Comparison of ENCODE assay signal across 7 mouse cellular contexts in the genomic region with DNA sequence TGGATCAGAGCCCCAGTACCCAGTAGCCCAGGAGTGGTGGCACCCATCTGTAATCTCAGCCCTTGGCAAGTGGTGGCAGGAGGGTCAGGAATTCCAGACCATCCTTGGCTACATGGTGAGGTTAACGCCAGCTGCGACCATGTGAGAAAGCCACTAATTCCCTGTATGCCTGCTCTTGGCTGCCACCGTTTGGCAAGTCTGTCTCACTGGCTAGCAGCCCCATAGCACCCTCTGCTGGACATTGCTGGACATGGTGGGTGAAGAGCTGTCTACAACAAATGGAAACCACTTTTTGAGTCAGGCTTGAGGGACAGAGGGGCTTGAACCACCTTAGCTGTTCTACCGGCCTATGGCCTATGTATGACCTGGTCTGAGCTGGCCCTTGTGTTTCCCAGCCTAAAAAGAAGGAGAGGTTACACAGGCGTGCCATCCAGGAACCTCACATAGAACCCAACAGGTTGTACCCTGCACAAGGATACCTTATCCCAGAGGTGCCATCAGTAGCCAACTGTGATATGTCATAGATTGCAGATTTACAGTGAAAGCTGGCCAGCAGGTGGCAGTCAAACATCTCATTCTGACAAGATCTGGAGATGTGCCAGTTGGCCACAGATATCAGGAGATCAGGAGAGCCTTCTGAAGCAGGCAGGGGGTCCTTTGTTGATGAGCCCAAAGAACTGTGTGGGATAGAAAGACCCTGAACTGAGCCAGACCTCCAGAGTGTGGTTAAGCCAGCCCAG. TPM values are rescaled to one million over a fixed set of nuclear protein-coding genes. Genes with fewer than 3 reads are reported as not detected.
DNase-seq lines count a peak whose midpoint lies in the region; ATAC-seq and TF ChIP-seq lines count a peak whose summit lies in the region.

No protein-coding gene starts in this region.

- TF ChIP-seq POLR2A in small intestine, adult 2 months (IDR thresholded peaks at IDR 0.05; ENCODE audit: low read depth, low read length), result no peak

- H3K9ac ChIP-seq in midbrain, embryonic 14.5 days (replicated peaks; ENCODE audit: low read length), result no peak overlapping the region

- H3K4me1 ChIP-seq in limb, embryonic 10.5 days, result peaks cover 10% of the 10 kb centered on the region; the same call in 1 of the 2 replicates
- no peaks in the 10 kb centered on the region for H3K4me1 ChIP-seq in midbrain, embryonic 14.5 days (ENCODE audit: control insufficient read depth, insufficient read depth, low read length)
- peaks cover 3% of the 10 kb centered on the region for H3K4me1 ChIP-seq in small intestine, adult 2 months (ENCODE audit: control insufficient read depth, insufficient read depth, insufficient read length, low read length)

- no peaks in the 10 kb centered on the region for H3K36me3 ChIP-seq in limb, embryonic 10.5 days
- no peaks in the 10 kb centered on the region for H3K36me3 ChIP-seq in midbrain, embryonic 14.5 days (ENCODE audit: control insufficient read depth, insufficient read depth, low read length)
- no peaks in the 10 kb centered on the region for H3K36me3 ChIP-seq in small intestine, adult 2 months (ENCODE audit: control insufficient read depth, insufficient read depth, low read length)

- peak; percentile 93 for DNase-seq in adrenal gland, adult 18-20 months (ENCODE audit: low spot score in 2 of 2)
- peak; percentile 89 to 90 for DNase-seq in gastrocnemius, adult 8-10 months (ENCODE audit: low spot score in 2 of 2)
- peak; percentile 95 for DNase-seq in kidney, adult 18-20 months
- peak; percentile 93 for DNase-seq in limb, embryonic 10.5 days (ENCODE audit: low spot score)
- DNase-seq in midbrain, embryonic 14.5 days, result peak; percentile 95

- H3K27ac ChIP-seq in limb, embryonic 10.5 days, result no peak overlapping the region
- 0 out of 2 replicates have a peak overlapping the region, but pooled peaks have one; percentile 8 for H3K27ac ChIP-seq in midbrain, embryonic 14.5 days (replicated peaks; ENCODE audit: low read depth, low read length)
- H3K27ac ChIP-seq in small intestine, adult 2 months (ENCODE audit: insufficient read depth, low read depth, low read length), result no peak overlapping the region

- peak; percentile 94 for ATAC-seq in common myeloid progenitor, adult 5-6 weeks (replicated peaks; ENCODE audit: low read depth, poor library complexity, severe bottlenecking)
- ATAC-seq in midbrain, embryonic 14.5 days (ENCODE audit: low FRiP score, low TSS enrichment), result peak; percentile 69; the same call in 1 of the 2 replicates

- peak; percentile 99 for TF ChIP-seq CTCF in small intestine, adult 2 months (IDR thresholded peaks at IDR 0.05; ENCODE audit: extremely low read depth, insufficient read length, insufficient replicate concordance, low read depth, low read length)

- H3K27me3 ChIP-seq in limb, embryonic 10.5 days (ENCODE audit: low read depth, poor library complexity, severe bottlenecking), result peaks cover 27% of the 10 kb centered on the region
- no peaks in the 10 kb centered on the region for H3K27me3 ChIP-seq in midbrain, embryonic 14.5 days (ENCODE audit: control insufficient read depth, insufficient read depth, low read length)
- H3K27me3 ChIP-seq in small intestine, adult 2 months (ENCODE audit: control insufficient read depth, insufficient read depth, low read length), result no peaks in the 10 kb centered on the region

- 7% methylated on average over 5 of the region's 5 CpGs for WGBS in limb, embryonic 10.5 days
- WGBS in midbrain, embryonic 14.5 days, result 4% methylated on average over 5 of the region's 5 CpGs
- 12% methylated on average over 5 of the region's 5 CpGs for WGBS in small intestine, adult 2 months

- H3K9me3 ChIP-seq in limb, embryonic 10.5 days (replicated peaks), result no peaks in the 10 kb centered on the region
- H3K9me3 ChIP-seq in midbrain, embryonic 14.5 days (ENCODE audit: control insufficient read depth, low read length), result no peaks in the 10 kb centered on the region

- H3K4me3 ChIP-seq in limb, embryonic 10.5 days, result no peak overlapping the region
- no peak overlapping the region for H3K4me3 ChIP-seq in midbrain, embryonic 14.5 days (replicated peaks; ENCODE audit: low read depth, low read length)
- no peak overlapping the region for H3K4me3 ChIP-seq in small intestine, adult 2 months (ENCODE audit: low read depth, low read length)

- H3K4me2 ChIP-seq in midbrain, embryonic 14.5 days (ENCODE audit: low read length), result no peak overlapping the region

RNA-seq across cellular contexts. Expression of gene Fgd2, which starts 10.4 kb away (rescaled TPM):
- total RNA-seq in adrenal gland, adult 18-20 months (2021), result 1 to 10 TPM; 3.7 to 9.5 TPM
- total RNA-seq in common myeloid progenitor, adult 5-6 weeks (2017), result 23.9 and 39.0 TPM in 2 replicates
- 1 to 10 TPM in 1 of 4 experiments, under 1 TPM in 3; 0.38 to 1.0 (median 0.67) TPM for total RNA-seq in gastrocnemius, adult 8-10 months (2022)
- 6.4 and 6.7 TPM in 2 replicates for polyA plus RNA-seq in limb, embryonic 10.5 days (2016; fragmentation: Nextera tagmentation; extraction: Ambion mirVana)
- polyA plus RNA-seq in midbrain, embryonic 14.5 days (2014; fragmentation: Nextera tagmentation; extraction: Ambion mirVana), result 4.4 and 4.9 TPM in 2 replicates
- polyA plus RNA-seq in small intestine, adult 2 months (2012; rRNA removed), result 14.0 and 16.3 TPM in 2 replicates

RNA-seq across cellular contexts. Expression of gene Mtch1, which starts 23.4 kb away (rescaled TPM):
- 100 to 1,000 TPM; 252 to 293 TPM for total RNA-seq in adrenal gland, adult 18-20 months (2021)
- 56.5 and 76.6 TPM in 2 replicates for total RNA-seq in common myeloid progenitor, adult 5-6 weeks (2017)
- 10 to 100 TPM; 74.1 to 82.3 (median 80.3) TPM for total RNA-seq in gastrocnemius, adult 8-10 months (2022)
- polyA plus RNA-seq in limb, embryonic 10.5 days (2016; fragmentation: Nextera tagmentation; extraction: Ambion mirVana), result 234 and 286 TPM in 2 replicates
- polyA plus RNA-seq in midbrain, embryonic 14.5 days (2014; fragmentation: Nextera tagmentation; extraction: Ambion mirVana), result 533 and 550 TPM in 2 replicates
- polyA plus RNA-seq in small intestine, adult 2 months (2012; rRNA removed), result 153 and 260 TPM in 2 replicates

RNA-seq across cellular contexts. Expression of gene Pi16, which starts 53.7 kb away (rescaled TPM):
- total RNA-seq in adrenal gland, adult 18-20 months (2021), result 10 to 100 TPM; 16.8 to 52.3 TPM
- total RNA-seq in common myeloid progenitor, adult 5-6 weeks (2017), result 2.4 and 2.9 TPM in 2 replicates
- 10 to 100 TPM; 12.3 to 27.4 (median 16.7) TPM for total RNA-seq in gastrocnemius, adult 8-10 months (2022)
- polyA plus RNA-seq in limb, embryonic 10.5 days (2016; fragmentation: Nextera tagmentation; extraction: Ambion mirVana), result 0.34 and 0.35 TPM in 2 replicates
- polyA plus RNA-seq in midbrain, embryonic 14.5 days (2014; fragmentation: Nextera tagmentation; extraction: Ambion mirVana), result 1.3 and 2.8 TPM in 2 replicates
- polyA plus RNA-seq in small intestine, adult 2 months (2012; rRNA removed), result 1.6 and 4.7 TPM in 2 replicates
